Mouse (Mus musculus) neural tube, embryonic 11.5 days (tissue): ENCODE measurements around the gene Galnt2. TPM values are rescaled to one million over a fixed set of nuclear protein-coding genes. Genes with fewer than 3 reads are reported as not detected.

Experiments
- ATAC-seq: fragments of 200-750 bp; cut with Nextera tagmentation; 2 replicates; pipeline ENCODE4 v1.8.0; 2017; ENCODE audit warnings: moderate number of reproducible peaks, mild to moderate bottlenecking, moderate TSS enrichment, moderate library complexity; ENCODE audit not compliant: insufficient read depth, low FRiP score, low TSS enrichment
- DNase-seq: peaks from one replicate; pipeline ENCODE4 v3.0.0-alpha.2; 2015; ENCODE audit warnings: low spot score
- H3K27ac ChIP-seq: fragments of 300-500 bp; sonication (generic); 2 replicates; pipeline ENCODE4 v1.5.1; 2014; ENCODE audit warnings: low read depth, mild to moderate bottlenecking, low read length
- H3K27me3 ChIP-seq: fragments of 300-500 bp; sonication (generic); 2 replicates; pipeline ENCODE4 v1.6.1; 2014; ENCODE audit warnings: mild to moderate bottlenecking, low read length, mixed read lengths; ENCODE audit not compliant: control insufficient read depth, insufficient read depth
- H3K36me3 ChIP-seq: fragments of 300-500 bp; sonication (generic); 2 replicates; pipeline ENCODE4 v1.6.1; 2014; ENCODE audit warnings: mild to moderate bottlenecking, low read length, moderate library complexity, mixed read lengths; ENCODE audit not compliant: control insufficient read depth, insufficient read depth
- H3K4me1 ChIP-seq: fragments of 300-500 bp; sonication (generic); 2 replicates; pipeline ENCODE4 v1.6.1; 2014; ENCODE audit warnings: low read length, mixed read lengths; ENCODE audit not compliant: control insufficient read depth, insufficient read depth
- H3K4me2 ChIP-seq: fragments of 300-500 bp; sonication (generic); 2 replicates; pipeline ENCODE4 v1.6.1; 2014; ENCODE audit warnings: low read depth, mild to moderate bottlenecking, moderate library complexity
- H3K4me3 ChIP-seq: fragments of 300-500 bp; sonication (generic); 2 replicates; pipeline ENCODE4 v1.5.1; 2014; ENCODE audit warnings: low read depth, low read length
- H3K9ac ChIP-seq: fragments of 300-500 bp; sonication (generic); 2 replicates; pipeline ENCODE4 v1.6.1; 2014; ENCODE audit warnings: mild to moderate bottlenecking, low read length
- H3K9me3 ChIP-seq: fragments of 300-500 bp; sonication (generic); 2 replicates; pipeline ENCODE4 v1.6.1; 2016; ENCODE audit warnings: low read length; ENCODE audit not compliant: control insufficient read depth
- WGBS: fragments of 180-500 bp; shearing (Covaris S2); extraction: QIAGEN DNeasy Blood & Tissue Kit; methylation state at CpG from one replicate; pipeline ENCODE4 v1.1.7; 2014; 5-methylcytosine and 5-hydroxymethylcytosine counted together
- polyA plus RNA-seq: library from polyadenylated mRNA; unstranded; fragments of >200 nt; fragmentation: Nextera tagmentation; extraction: Ambion mirVana; gene quantifications from 2 replicates; pipeline ENCODE4 v1.2.1, GENCODE M21; 2014

Gene Galnt2
- polyA plus RNA-seq, 1 experiment from 2014 or later: 92.4 TPM

DNA sequence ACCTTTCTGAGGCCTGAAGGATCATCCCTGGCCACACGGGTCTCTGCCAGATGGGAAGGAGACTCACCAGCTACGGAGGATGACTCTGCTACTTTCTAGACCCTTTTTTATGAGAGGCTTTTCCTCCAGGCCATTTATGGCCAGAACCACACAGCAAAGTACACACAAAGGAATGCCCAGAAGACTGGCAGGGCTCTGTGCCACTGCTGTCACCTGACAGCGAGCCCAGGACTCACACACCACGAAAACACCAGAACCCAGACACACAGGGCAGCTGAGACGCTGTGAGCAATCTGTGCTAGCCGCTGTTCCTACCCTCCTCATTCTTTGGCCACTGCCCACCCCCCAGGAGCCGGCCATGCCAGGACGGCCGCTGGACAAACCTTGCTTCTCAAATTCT is 144.5 kb downstream of the Galnt2 start:
- H3K9me3 ChIP-seq: no peaks in the 10 kb centered on the region
- ATAC-seq (no peak), DNase-seq (no peak)
- H3K9ac ChIP-seq: no peak overlapping the region
- H3K4me2 ChIP-seq: no peak overlapping the region
- H3K4me3 ChIP-seq: no peak overlapping the region
- H3K36me3 ChIP-seq: no peaks in the 10 kb centered on the region
- no peaks in the 10 kb centered on the region for H3K4me1 ChIP-seq
- H3K27ac ChIP-seq: no peak overlapping the region
- 85% methylated on average over 9 of the region's 9 CpGs for WGBS
- H3K27me3 ChIP-seq: no peaks in the 10 kb centered on the region

DNA sequence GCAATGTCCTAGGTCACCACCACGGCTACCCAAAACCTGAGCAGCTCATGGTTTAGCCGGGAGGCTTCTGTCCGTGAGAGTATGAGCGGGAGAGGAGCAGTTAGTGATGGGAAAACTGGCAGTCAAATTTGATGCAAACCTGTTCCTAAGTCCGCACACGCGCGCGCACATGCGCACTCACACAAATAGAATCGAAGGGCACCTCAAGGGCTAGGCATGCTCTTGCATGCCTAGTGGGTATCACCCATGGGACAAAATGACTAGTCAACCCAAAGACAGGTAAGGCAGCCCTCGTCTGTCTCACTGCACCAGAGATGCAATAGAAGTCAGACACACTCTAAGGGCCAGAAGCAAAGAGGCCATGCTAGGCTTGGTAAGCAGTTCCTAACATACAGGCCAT is 145.2 kb downstream of the Galnt2 start:
- no peak overlapping the region for H3K4me3 ChIP-seq
- no peak overlapping the region for H3K4me2 ChIP-seq
- WGBS: 95% methylated on average over 12 of the region's 12 CpGs
- H3K4me1 ChIP-seq: no peaks in the 10 kb centered on the region
- no peaks in the 10 kb centered on the region for H3K27me3 ChIP-seq
- no peaks in the 10 kb centered on the region for H3K36me3 ChIP-seq
- DNase-seq (no peak), ATAC-seq (no peak)
- H3K9ac ChIP-seq: no peak overlapping the region
- H3K27ac ChIP-seq: no peak overlapping the region
- H3K9me3 ChIP-seq: no peaks in the 10 kb centered on the region

DNA sequence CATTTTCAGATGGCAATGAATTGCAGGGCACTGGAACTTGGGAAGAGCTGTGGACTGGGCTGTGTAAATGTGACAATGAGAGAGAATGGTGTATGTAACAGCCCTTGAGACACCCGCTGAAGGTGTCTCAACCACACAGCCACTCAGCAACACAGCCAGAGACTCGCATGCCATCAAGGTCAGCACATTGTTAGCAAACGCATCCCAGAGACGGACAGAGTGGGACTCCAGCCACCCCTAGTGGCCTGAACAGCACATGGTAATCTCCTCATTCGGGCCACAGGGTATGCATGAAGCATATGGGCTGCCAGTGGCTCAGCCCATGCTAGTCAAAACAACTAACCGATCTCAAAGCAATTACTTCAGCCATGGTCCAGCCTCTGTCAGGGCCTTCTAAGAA is 148.1 kb downstream of the Galnt2 start:
- no peak overlapping the region for H3K4me2 ChIP-seq
- H3K9me3 ChIP-seq: no peaks in the 10 kb centered on the region
- H3K27me3 ChIP-seq: no peaks in the 10 kb centered on the region
- no peak overlapping the region for H3K27ac ChIP-seq
- ATAC-seq (no peak), DNase-seq (no peak)
- no peak overlapping the region for H3K4me3 ChIP-seq
- H3K9ac ChIP-seq: no peak overlapping the region
- WGBS: 72% methylated on average over 6 of the region's 6 CpGs
- no peaks in the 10 kb centered on the region for H3K36me3 ChIP-seq
- H3K4me1 ChIP-seq: no peaks in the 10 kb centered on the region

DNA sequence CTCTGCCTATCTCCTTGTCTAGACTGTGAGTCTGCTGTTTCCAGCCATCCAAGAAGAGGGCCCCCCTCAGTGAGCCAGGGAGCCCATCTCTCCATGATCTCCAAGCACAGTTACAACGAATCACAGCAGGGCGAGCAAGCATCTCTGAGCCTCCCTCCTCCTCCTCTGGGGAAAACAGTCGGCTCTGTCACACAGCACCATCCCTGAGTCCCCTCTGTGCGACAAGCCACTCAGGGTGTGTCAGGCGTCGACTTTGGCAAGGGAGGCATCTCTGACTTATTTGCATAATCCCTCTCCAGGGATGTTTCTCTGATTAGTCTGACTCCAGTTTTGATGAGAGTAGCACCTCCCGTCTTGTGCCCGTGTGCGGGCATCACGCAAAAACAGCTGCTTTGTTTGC is 151.0 kb downstream of the Galnt2 start:
- ATAC-seq: no peak
- no peak overlapping the region for H3K27ac ChIP-seq
- no peaks in the 10 kb centered on the region for H3K27me3 ChIP-seq
- H3K9ac ChIP-seq: no peak overlapping the region
- H3K9me3 ChIP-seq: no peaks in the 10 kb centered on the region
- H3K4me2 ChIP-seq: no peak overlapping the region
- H3K36me3 ChIP-seq: no peaks in the 10 kb centered on the region
- DNase-seq: no peak
- H3K4me1 ChIP-seq: no peaks in the 10 kb centered on the region
- no peak overlapping the region for H3K4me3 ChIP-seq
- WGBS: 78% methylated on average over 10 of the region's 10 CpGs

DNA sequence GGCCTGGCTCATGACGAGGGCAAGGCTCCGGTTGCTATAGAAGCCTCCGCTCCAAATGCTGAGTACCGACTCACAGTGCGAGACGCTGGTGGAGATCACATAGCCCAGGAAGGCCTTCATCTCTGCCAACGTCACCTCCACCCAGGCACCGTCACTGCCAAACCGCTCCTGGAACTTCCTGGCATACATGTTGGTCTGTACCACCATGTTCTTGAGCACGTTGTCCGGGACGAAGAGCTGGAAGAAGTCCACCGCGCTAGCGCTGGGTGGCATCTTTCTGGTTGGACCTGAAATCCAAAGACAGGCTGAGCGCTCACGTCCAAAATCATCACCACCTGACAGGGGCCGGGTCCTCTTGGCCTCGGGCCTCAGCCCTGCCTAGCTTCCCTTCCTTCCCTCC is 153.1 kb downstream of the Galnt2 start:
- Histone ChIP-seq H3K27ac (no peak overlapping the region), H3K4me3 (no peak overlapping the region), H3K9me3 (no peaks in the 10 kb centered on the region), H3K27me3 (no peaks in the 10 kb centered on the region), H3K36me3 (no peaks in the 10 kb centered on the region), H3K4me2 (no peak overlapping the region), H3K4me1 (no peaks in the 10 kb centered on the region), H3K9ac (no peak overlapping the region)
- WGBS: 93% methylated on average over 19 of the region's 19 CpGs
- ATAC-seq (no peak), DNase-seq (no peak)

DNA sequence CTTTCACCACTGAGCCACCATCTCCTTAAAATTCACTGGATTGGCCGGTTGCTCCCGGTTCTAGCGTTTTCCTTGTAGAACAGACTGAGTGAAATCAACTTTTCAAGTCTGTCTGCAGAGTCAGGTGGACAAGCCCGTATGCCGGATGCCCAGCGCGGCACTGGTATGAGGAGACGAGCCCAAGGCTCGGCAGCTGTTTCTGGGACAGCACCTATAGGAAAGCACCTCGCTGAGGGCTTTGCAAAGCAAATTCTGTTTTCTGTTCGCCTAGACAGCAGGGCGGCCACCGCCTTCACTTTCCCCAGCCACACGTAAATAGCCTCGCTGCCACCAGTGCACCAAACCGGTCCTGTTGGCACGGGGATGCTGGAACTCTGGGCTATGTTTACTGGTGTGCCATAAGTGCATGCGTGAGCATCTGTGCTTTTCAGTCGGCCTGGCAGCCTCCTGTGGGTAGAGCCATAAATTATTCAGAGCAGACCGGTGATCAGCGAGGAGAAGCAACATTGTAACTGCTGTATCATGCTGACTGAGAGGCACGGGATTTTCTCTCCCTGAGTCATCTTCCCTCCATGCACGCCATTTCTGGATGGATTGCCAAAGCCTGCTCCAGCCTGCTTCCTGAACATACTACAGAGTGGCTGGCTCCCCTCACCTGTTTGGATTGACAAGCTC is 155.2 kb downstream of the Galnt2 start:
- no peaks in the 10 kb centered on the region for H3K9me3 ChIP-seq
- no peaks in the 10 kb centered on the region for H3K27me3 ChIP-seq
- H3K4me2 ChIP-seq: no peak overlapping the region
- H3K4me3 ChIP-seq: no peak overlapping the region
- peak; percentile 16 for DNase-seq
- no peak overlapping the region for H3K9ac ChIP-seq
- no peaks in the 10 kb centered on the region for H3K36me3 ChIP-seq
- H3K4me1 ChIP-seq: no peaks in the 10 kb centered on the region
- no peak for ATAC-seq
- WGBS: 75% methylated on average over 23 of the region's 23 CpGs
- H3K27ac ChIP-seq: no peak overlapping the region

DNA sequence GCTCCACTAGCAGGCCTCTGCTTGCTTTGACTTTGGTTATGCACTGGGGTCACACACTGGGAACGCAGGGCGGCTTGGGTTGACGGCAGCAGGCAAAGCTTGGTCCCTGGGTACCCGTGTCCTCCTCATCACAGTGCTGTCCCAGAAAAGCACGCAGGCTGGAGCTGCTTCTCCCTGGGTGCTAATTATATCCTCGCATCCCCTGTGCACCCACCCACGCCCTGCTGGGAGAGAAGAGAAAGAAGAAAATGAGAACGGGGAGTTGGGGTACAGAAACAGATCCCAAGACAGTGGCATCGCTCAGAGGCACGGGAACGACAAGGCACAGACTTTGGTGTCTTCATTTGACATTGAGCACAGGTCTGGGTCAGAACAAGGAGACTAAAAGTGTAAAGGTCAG is 158.3 kb downstream of the Galnt2 start:
- Histone ChIP-seq H3K27me3 (no peaks in the 10 kb centered on the region), H3K9me3 (no peaks in the 10 kb centered on the region), H3K4me2 (no peak overlapping the region), H3K36me3 (no peaks in the 10 kb centered on the region), H3K4me3 (no peak overlapping the region), H3K9ac (no peak overlapping the region), H3K27ac (no peak overlapping the region), H3K4me1 (no peaks in the 10 kb centered on the region)
- 89% methylated on average over 11 of the region's 11 CpGs for WGBS
- DNase-seq (no peak), ATAC-seq (no peak)

DNA sequence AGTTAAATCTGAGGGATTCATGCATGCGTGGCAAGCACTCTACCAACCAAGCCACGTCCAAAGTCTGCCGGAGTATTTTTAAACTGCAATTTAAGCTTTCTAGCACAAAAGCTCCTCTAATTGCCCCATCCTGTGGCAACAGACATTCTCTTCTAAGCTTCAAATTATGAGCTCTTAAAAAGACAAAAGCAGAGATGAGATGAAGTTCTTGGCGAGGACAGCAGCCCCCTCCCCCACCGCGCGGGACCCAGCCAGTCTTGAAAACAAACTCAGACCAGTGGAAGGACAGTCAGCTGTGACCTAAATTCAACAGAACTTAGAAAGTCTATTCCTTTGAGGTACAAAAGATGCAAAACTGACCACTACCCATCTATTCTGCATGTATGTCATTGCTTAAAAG is 160.0 kb downstream of the Galnt2 start:
- Histone ChIP-seq H3K27me3 (no peaks in the 10 kb centered on the region), H3K9me3 (no peaks in the 10 kb centered on the region), H3K27ac (no peak overlapping the region), H3K36me3 (no peaks in the 10 kb centered on the region), H3K4me2 (no peak overlapping the region), H3K4me1 (no peaks in the 10 kb centered on the region), H3K9ac (no peak overlapping the region), H3K4me3 (no peak overlapping the region)
- ATAC-seq (no peak), DNase-seq (no peak)
- 86% methylated on average over 7 of the region's 7 CpGs for WGBS

DNA sequence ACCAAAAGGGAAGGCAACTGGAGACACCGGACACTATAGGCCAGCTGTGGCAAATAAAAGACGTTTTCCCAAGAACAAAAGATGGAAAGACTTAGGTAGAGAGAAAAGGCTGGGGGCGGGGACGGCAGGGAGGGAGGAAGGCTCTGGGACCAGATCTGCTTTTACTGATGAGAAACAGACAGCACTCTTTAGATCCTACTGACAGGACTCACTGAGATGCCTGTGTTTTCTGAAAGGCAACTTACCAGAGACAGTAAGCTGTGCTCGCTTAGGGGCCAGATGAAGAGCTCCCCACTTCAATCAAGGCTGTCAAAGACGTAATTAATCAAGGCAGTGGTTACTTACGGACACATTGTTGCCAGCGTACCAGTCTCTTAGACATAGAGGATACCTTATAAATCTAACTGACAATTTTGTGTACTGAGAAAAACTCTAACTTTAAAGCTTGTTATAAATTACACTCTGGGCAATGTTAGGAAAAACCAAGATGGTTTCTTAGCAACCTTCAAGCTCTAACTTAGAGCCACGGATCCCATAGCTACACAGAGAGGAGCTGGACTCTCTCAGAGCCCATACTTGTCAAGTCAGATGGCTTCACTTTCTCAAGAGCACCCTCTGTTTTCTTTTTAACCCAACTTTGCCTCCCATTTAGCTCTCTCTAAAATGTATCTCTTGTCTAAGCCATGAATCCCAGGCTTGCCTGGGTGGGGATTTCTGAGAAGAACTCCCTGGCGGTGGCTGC is 161.3 kb downstream of the Galnt2 start:
- Histone ChIP-seq H3K9me3 (no peaks in the 10 kb centered on the region), H3K4me2 (no peak overlapping the region), H3K27me3 (no peaks in the 10 kb centered on the region), H3K36me3 (no peaks in the 10 kb centered on the region), H3K9ac (no peak overlapping the region), H3K4me3 (no peak overlapping the region), H3K27ac (no peak overlapping the region), H3K4me1 (no peaks in the 10 kb centered on the region)
- ATAC-seq: no peak
- WGBS: 50% methylated on average over 10 of the region's 10 CpGs
- DNase-seq: no peak
